Mouse (Mus musculus) c-Kit-positive CD71-positive TER-119-positive erythroid progenitor cells, embryonic 14.5 days (primary cell): ENCODE measurements around the gene Fdps.
"Not testable (repeated sequence)": the region's sequence is repeated elsewhere in the genome, so short reads cannot be mapped to it uniquely, and the experiment has no call there.

Experiments used
- DNase-seq: peaks from one replicate; pipeline ENCODE4 v3.0.0-alpha.2; 2013; ENCODE audit warnings: low spot score

Gene Fdps

GRCm38 (mm10) chr3:89102495-89103290 lies 934 bp upstream of the Fdps start:
- no peak for DNase-seq

- DNase-seq, result no peak
Observed at GRCm38 (mm10) chr3:89101459-89101811, 324 bp downstream of the Fdps start.

GRCm38 (mm10) chr3:89100811-89101210 lies 948 bp downstream of the Fdps start, which contains the start of gene Gm43738:
Gene Gm43738, minus strand, starts transcription at chr3:89101099.
- no peak for DNase-seq

- no peak for DNase-seq
Observed at GRCm38 (mm10) chr3:89094021-89094420, 7.7 kb downstream of the Fdps start.

GRCm38 (mm10) chr3:89093175-89093574 lies 8.6 kb downstream of the Fdps start, which contains the start of gene Rusc1:
Gene Rusc1, minus strand, starts transcription at chr3:89093311.
- DNase-seq, result peak; percentile 72

GRCm38 (mm10) chr3:89092509-89093090 lies 9.2 kb downstream of the Fdps start:
- DNase-seq, result no peak

- DNase-seq, result no peak
Observed at GRCm38 (mm10) chr3:89091811-89092508, 9.8 kb downstream of the Fdps start.

GRCm38 (mm10) chr3:89090694-89091655 lies 10.8 kb downstream of the Fdps start:
- peak; percentile 68 for DNase-seq

GRCm38 (mm10) chr3:89089882-89090591 lies 11.7 kb downstream of the Fdps start:
- peak; percentile 91 for DNase-seq

- DNase-seq, result no peak
Observed at GRCm38 (mm10) chr3:89088974-89089373, 12.8 kb downstream of the Fdps start.

- DNase-seq, result peak; percentile 84
Observed at GRCm38 (mm10) chr3:89087338-89088110, 14.2 kb downstream of the Fdps start.

- DNase-seq, result no peak
Observed at GRCm38 (mm10) chr3:89084654-89085190, 17.0 kb downstream of the Fdps start.

- no peak for DNase-seq
Observed at GRCm38 (mm10) chr3:89084133-89084532, 17.6 kb downstream of the Fdps start.

GRCm38 (mm10) chr3:89082287-89082686 lies 19.5 kb downstream of the Fdps start:
- DNase-seq, result not testable (repeated sequence)

GRCm38 (mm10) chr3:89077383-89077782 lies 24.4 kb downstream of the Fdps start:
- no peak for DNase-seq

GRCm38 (mm10) chr3:89067265-89067664 lies 34.5 kb downstream of the Fdps start:
- DNase-seq, result no peak

- no peak for DNase-seq
Observed at GRCm38 (mm10) chr3:89061696-89062095, 40.1 kb downstream of the Fdps start.

GRCm38 (mm10) chr3:89058783-89059182 lies 43.0 kb downstream of the Fdps start:
- DNase-seq, result peak; percentile 27

GRCm38 (mm10) chr3:89058361-89058760 lies 43.4 kb downstream of the Fdps start:
- no peak for DNase-seq
